Mouse (Mus musculus) heart, embryonic 12.5 days (tissue): ENCODE measurements around the gene Slbp. TPM values are rescaled to one million over a fixed set of nuclear protein-coding genes. Genes with fewer than 3 reads are reported as not detected.

ENCODE experiments used
- ATAC-seq: fragments of 200-750 bp; cut with Nextera tagmentation; 2 replicates; pipeline ENCODE4 v1.8.0; 2017; ENCODE audit warnings: moderate TSS enrichment, moderate library complexity; ENCODE audit not compliant: insufficient number of reproducible peaks, low FRiP score
- H3K27ac ChIP-seq: fragments of 300-500 bp; sonication (generic); 2 replicates; pipeline ENCODE4 v1.5.1; 2016; ENCODE audit warnings: mild to moderate bottlenecking, moderate library complexity; ENCODE audit not compliant: poor library complexity, severe bottlenecking
- H3K27me3 ChIP-seq: fragments of 300-500 bp; sonication (generic); replicated peaks from 2 replicates; pipeline ENCODE4 v1.6.1; 2016; ENCODE audit warnings: mild to moderate bottlenecking, moderate library complexity
- H3K36me3 ChIP-seq: fragments of 300-500 bp; sonication (generic); 2 replicates; pipeline ENCODE4 v1.6.1; 2016; ENCODE audit warnings: mild to moderate bottlenecking, moderate library complexity
- H3K4me1 ChIP-seq: fragments of 300-500 bp; sonication (generic); replicated peaks from 2 replicates; pipeline ENCODE4 v1.6.1; 2016; ENCODE audit warnings: mild to moderate bottlenecking
- H3K4me2 ChIP-seq: fragments of 300-500 bp; sonication (generic); 2 replicates; pipeline ENCODE4 v1.6.1; 2016; ENCODE audit warnings: mild to moderate bottlenecking, moderate library complexity
- H3K4me3 ChIP-seq: fragments of 300-500 bp; sonication (generic); 2 replicates; pipeline ENCODE4 v1.5.1; 2016; ENCODE audit warnings: mild to moderate bottlenecking
- H3K9ac ChIP-seq: fragments of 300-500 bp; sonication (generic); 2 replicates; pipeline ENCODE4 v1.6.1; 2016; ENCODE audit warnings: mild to moderate bottlenecking, moderate library complexity
- H3K9me3 ChIP-seq: fragments of 300-500 bp; sonication (generic); replicated peaks from 2 replicates; pipeline ENCODE4 v1.6.1; 2016; ENCODE audit warnings: mild to moderate bottlenecking, moderate library complexity
- WGBS: fragments of 180-500 bp; shearing (Covaris S2); methylation state at CpG from one replicate; pipeline ENCODE4 v1.1.7; 2016; 5-methylcytosine and 5-hydroxymethylcytosine counted together
- polyA plus RNA-seq: library from polyadenylated mRNA; unstranded; fragments of >200 nt; fragmentation: Nextera tagmentation; extraction: Ambion mirVana; gene quantifications from 2 replicates; pipeline ENCODE4 v1.2.1, GENCODE M21; 2016

Slbp gene
- polyA plus RNA-seq: 135 and 140 TPM in 2 replicates

DNA sequence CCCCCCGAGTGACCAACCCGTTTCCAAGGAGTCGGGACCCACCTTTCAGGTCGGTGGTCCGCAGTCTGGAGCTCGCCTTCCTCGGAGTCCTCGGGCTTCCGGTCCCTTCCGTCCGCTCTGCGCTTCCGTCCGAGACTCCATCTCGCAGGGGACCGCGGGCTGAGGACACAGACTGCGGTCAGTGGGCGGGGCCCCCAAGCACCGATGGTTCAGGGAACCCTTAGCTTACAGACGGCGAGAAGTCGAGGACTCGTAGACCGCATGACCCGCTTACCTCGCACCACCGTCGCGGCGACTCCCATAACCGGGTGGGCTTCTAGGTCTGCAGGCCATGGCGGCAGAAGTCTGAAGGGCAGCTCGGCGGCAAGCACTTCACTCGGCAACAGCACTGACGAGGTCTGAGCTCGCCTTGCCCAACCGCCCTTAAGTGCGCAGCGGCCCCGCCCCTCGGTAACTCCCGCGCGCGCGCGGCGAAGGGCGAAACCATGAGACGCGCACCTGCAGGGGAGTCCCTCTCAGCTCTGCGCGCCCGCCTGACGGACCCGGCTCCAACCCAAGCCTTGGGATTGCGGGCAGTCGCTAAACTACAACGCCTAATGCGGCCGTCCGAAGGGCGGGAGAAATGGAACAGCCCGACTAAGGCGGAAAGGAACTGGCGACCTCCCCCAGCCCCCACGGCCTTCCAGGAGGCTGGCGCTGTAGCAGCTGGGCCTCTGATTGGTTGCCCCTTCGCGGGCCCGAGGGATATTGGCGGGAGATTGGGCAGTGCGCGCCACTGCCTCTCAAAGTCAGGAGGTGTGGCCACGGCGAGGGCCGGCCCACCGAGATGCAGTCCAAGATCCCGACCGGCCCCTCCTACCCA lies at the start of gene Slbp:
Slbp (minus strand) TSS at position 654 of the 862 bp plus-strand sequence.
- H3K9me3 ChIP-seq: no peaks in the 10 kb centered on the region
- no peaks in the 10 kb centered on the region for H3K27me3 ChIP-seq
- under 1% methylated on average over 82 of the region's 82 CpGs for WGBS
- ATAC-seq: peak; percentile 97
- peaks cover 44% of the 10 kb centered on the region for H3K4me1 ChIP-seq
- H3K9ac ChIP-seq: peak within 1 kb of the TSS; percentile 88
- H3K4me3 ChIP-seq: peak within 1 kb of the TSS; percentile 85
- peaks cover 49% of the 10 kb centered on the region for H3K36me3 ChIP-seq
- H3K27ac ChIP-seq: peak within 1 kb of the TSS; percentile 94
- H3K4me2 ChIP-seq: peak within 1 kb of the TSS; percentile 87

- no peak overlapping the region for H3K27ac ChIP-seq
- WGBS: 80% methylated on average over 11 of the region's 11 CpGs
- H3K4me2 ChIP-seq: no peak overlapping the region
- no peak for ATAC-seq
- H3K4me1 ChIP-seq: peaks cover 61% of the 10 kb centered on the region
- no peak overlapping the region for H3K9ac ChIP-seq
- H3K9me3 ChIP-seq: no peaks in the 10 kb centered on the region
- H3K4me3 ChIP-seq: no peak overlapping the region
- peaks cover 23% of the 10 kb centered on the region for H3K27me3 ChIP-seq
- no peaks in the 10 kb centered on the region for H3K36me3 ChIP-seq
These were observed 49.5 kb upstream of the Slbp start for GRCm38 (mm10) chr5:33701832-33702231.

DNA sequence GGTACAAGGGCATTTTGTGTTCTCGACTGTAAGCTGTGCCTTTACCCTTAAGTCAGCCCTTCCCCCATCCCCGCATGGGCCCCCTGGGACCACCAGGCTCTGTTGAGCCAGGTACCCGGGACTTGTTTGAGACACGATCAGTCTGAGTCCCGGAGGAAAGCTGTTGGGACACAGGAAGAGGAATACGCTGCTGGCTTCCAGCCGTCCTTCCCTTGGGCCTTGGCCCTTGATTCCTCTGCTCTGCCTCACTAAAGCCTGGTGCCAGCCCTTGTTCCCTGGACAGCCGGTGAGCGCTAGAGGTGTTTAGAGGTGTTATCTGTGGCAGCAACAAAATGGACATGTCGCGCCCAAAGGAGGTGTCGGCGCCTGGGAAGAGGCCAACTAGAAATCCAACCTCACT lies 47.6 kb upstream of the Slbp start:
- H3K4me1 ChIP-seq: peaks cover 52% of the 10 kb centered on the region
- 16% methylated on average over 13 of the region's 13 CpGs for WGBS

GRCm38 (mm10) chr5:33698669-33699068 lies 46.3 kb upstream of the Slbp start:
- no peak overlapping the region for H3K4me3 ChIP-seq
- no peak overlapping the region for H3K27ac ChIP-seq
- H3K36me3 ChIP-seq: no peaks in the 10 kb centered on the region
- H3K27me3 ChIP-seq: peaks cover 48% of the 10 kb centered on the region
- no peak overlapping the region for H3K4me2 ChIP-seq
- peaks cover 44% of the 10 kb centered on the region for H3K4me1 ChIP-seq
- no peak overlapping the region for H3K9ac ChIP-seq
- ATAC-seq: no peak
- no peaks in the 10 kb centered on the region for H3K9me3 ChIP-seq
- 92% methylated on average over 5 of the region's 5 CpGs for WGBS

More for the DNA sequence above, 47.6 kb upstream of the Slbp start:
- H3K4me2 ChIP-seq: peak overlapping the region; percentile 28; the same call in 1 of the 2 replicates
- H3K9me3 ChIP-seq: no peaks in the 10 kb centered on the region
- H3K27ac ChIP-seq: no peak overlapping the region
- no peak overlapping the region for H3K9ac ChIP-seq
- H3K27me3 ChIP-seq: peaks cover 36% of the 10 kb centered on the region
- H3K4me3 ChIP-seq: no peak overlapping the region
- no peaks in the 10 kb centered on the region for H3K36me3 ChIP-seq
- ATAC-seq: no peak

- no peaks in the 10 kb centered on the region for H3K36me3 ChIP-seq
- no peak for ATAC-seq
- H3K9ac ChIP-seq: no peak overlapping the region
- H3K4me2 ChIP-seq: no peak overlapping the region
- no peak overlapping the region for H3K4me3 ChIP-seq
- no peak overlapping the region for H3K27ac ChIP-seq
- peaks cover 47% of the 10 kb centered on the region for H3K4me1 ChIP-seq
- H3K27me3 ChIP-seq: peaks cover 52% of the 10 kb centered on the region
- WGBS: 33% methylated on average over 13 of the region's 13 CpGs
- H3K9me3 ChIP-seq: no peaks in the 10 kb centered on the region
These were observed 45.7 kb upstream of the Slbp start for GRCm38 (mm10) chr5:33697947-33698512.

- Histone ChIP-seq H3K36me3 (no peaks in the 10 kb centered on the region), H3K4me1 (peaks cover 52% of the 10 kb centered on the region), H3K4me2 (no peak overlapping the region), H3K27me3 (peaks cover 52% of the 10 kb centered on the region), H3K9ac (no peak overlapping the region), H3K4me3 (no peak overlapping the region), H3K27ac (no peak overlapping the region), H3K9me3 (no peaks in the 10 kb centered on the region)
- no peak for ATAC-seq
- WGBS: 49% methylated on average over 1 of the region's 1 CpGs
These were observed 45.2 kb upstream of the Slbp start for GRCm38 (mm10) chr5:33697534-33697933.

- no peak overlapping the region for H3K4me3 ChIP-seq
- no peak overlapping the region for H3K4me2 ChIP-seq
- 74% methylated on average over 5 of the region's 5 CpGs for WGBS
- H3K9ac ChIP-seq: no peak overlapping the region
- no peaks in the 10 kb centered on the region for H3K36me3 ChIP-seq
- no peak for ATAC-seq
- H3K27ac ChIP-seq: no peak overlapping the region
- H3K27me3 ChIP-seq: peaks cover 52% of the 10 kb centered on the region
- H3K4me1 ChIP-seq: peaks cover 53% of the 10 kb centered on the region
- H3K9me3 ChIP-seq: no peaks in the 10 kb centered on the region
These were observed 44.1 kb upstream of the Slbp start for GRCm38 (mm10) chr5:33696430-33696829.

- 6% methylated on average over 24 of the region's 24 CpGs for WGBS
- H3K4me2 ChIP-seq: peak overlapping the region; percentile 87
- 0 out of 2 replicates have a peak, but pooled peaks have one; percentile 5 for ATAC-seq
- no peaks in the 10 kb centered on the region for H3K9me3 ChIP-seq
- peak overlapping the region; percentile 48 for H3K4me3 ChIP-seq
- H3K36me3 ChIP-seq: no peaks in the 10 kb centered on the region
- H3K9ac ChIP-seq: peak overlapping the region; percentile 72
- H3K27ac ChIP-seq: no peak overlapping the region
- H3K4me1 ChIP-seq: peaks cover 53% of the 10 kb centered on the region
- H3K27me3 ChIP-seq: peaks cover 52% of the 10 kb centered on the region
These were observed 43.3 kb upstream of the Slbp start for GRCm38 (mm10) chr5:33695718-33696121.

DNA sequence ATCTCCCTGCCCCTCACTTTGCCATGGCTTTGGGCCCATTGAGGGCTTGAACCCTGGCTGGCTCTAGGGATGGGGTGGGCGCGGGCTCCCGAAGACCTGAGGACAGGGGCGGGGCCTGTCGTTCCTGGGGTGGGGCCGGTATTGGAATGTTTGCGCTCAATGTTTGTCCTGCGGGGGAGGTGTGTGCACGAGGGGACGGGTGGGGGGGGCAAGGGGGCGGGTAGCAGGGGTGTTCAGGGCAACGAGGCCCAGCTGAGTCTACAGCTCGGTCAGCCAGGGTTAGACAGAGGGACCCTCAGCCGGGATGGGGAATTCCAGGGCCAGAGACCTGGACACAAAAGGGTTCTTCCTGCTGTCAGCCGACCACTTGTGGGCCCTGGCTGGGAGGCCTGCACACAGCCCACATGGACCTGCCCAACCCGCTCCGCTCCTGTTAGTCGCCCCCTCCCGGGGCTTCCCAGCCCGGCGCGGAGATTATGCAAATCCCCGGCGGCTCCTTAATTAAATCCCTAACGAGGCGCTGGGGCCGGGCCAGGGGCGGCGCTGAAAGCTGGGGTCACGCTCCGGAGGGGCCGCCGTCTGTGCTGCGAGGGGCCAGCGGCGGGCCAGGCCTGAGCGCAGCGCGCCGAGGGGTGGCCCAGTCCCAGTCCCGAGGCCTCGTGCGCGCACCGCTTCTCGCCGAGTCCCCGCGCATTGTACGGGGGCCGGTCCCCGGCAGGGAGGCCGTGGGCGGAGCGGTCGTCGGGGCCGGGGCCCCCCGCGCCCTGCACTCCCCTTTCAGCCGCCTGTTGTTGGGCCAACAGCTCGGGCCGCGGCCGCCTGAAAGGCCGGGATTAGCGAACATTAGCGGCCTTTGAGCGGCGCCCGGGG lies 42.7 kb upstream of the Slbp start:
- Histone ChIP-seq H3K27ac (no peak overlapping the region), H3K9ac (peak overlapping the region; percentile 72), H3K9me3 (no peaks in the 10 kb centered on the region), H3K36me3 (no peaks in the 10 kb centered on the region), H3K4me1 (peaks cover 49% of the 10 kb centered on the region), H3K4me3 (peak overlapping the region; percentile 48), H3K27me3 (peaks cover 52% of the 10 kb centered on the region), H3K4me2 (peak overlapping the region; percentile 87)
- 4% methylated on average over 63 of the region's 71 CpGs for WGBS
- ATAC-seq: peak; percentile 68

DNA sequence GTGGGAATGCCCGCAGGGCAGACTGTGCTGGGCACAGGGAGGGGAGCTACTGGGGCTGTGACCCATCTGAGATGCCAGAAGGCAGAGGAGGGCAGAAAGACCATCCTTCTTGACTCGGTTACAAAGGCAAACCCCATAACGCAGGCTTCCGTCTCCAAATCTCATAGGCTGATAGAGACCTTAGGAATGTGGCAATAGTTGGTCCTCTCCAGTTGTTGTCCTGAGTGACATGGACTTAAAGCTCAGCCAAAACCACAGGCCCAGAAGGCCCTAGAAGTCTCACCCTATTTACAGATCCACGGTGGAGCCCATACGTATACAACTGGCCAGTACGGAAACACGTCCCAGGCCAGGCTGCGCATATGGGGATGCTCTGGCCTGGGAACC lies 42.1 kb upstream of the Slbp start:
- no peak overlapping the region for H3K27ac ChIP-seq
- no peak overlapping the region for H3K4me2 ChIP-seq

GRCm38 (mm10) chr5:33692393-33692792 lies 40.0 kb upstream of the Slbp start:
- H3K9ac ChIP-seq: peak overlapping the region; percentile 29
- WGBS: 7% methylated on average over 24 of the region's 24 CpGs
- ATAC-seq: no peak; the same call in 1 of the 2 replicates
- H3K4me1 ChIP-seq: peaks cover 55% of the 10 kb centered on the region
- H3K36me3 ChIP-seq: no peaks in the 10 kb centered on the region
- peaks cover 34% of the 10 kb centered on the region for H3K27me3 ChIP-seq
- no peak overlapping the region for H3K4me3 ChIP-seq
- peak overlapping the region; percentile 30; the same call in 1 of the 2 replicates for H3K27ac ChIP-seq
- no peaks in the 10 kb centered on the region for H3K9me3 ChIP-seq
- H3K4me2 ChIP-seq: peak overlapping the region; percentile 50

More for the DNA sequence above, 42.1 kb upstream of the Slbp start:
- H3K4me3 ChIP-seq: no peak overlapping the region
- H3K4me1 ChIP-seq: peaks cover 49% of the 10 kb centered on the region
- WGBS: 75% methylated on average over 9 of the region's 9 CpGs
- no peak for ATAC-seq
- peaks cover 51% of the 10 kb centered on the region for H3K27me3 ChIP-seq
- H3K9me3 ChIP-seq: no peaks in the 10 kb centered on the region
- no peak overlapping the region for H3K9ac ChIP-seq
- H3K36me3 ChIP-seq: no peaks in the 10 kb centered on the region
